Mouse (Mus musculus) liver, embryonic 14.5 days (tissue): ENCODE results near the gene Glt6d1. TPM values are rescaled to one million over a fixed set of nuclear protein-coding genes. Genes with fewer than 3 reads are reported as not detected.

Experiments
- ATAC-seq: fragments of 200-750 bp; cut with Nextera tagmentation; 2 replicates; pipeline ENCODE4 v1.8.0; 2017; ENCODE audit warnings: moderate number of reproducible peaks, mild to moderate bottlenecking, moderate library complexity; ENCODE audit not compliant: insufficient read depth
- DNase-seq, 3 experiments: peaks; one replicate each; pipeline ENCODE4 v3.0.0-alpha.2; 2012 to 2013; ENCODE audit warnings: low read depth in 3 of 3, low spot score in 3 of 3
- H3K27ac ChIP-seq: fragments of 300-500 bp; sonication (generic); 2 replicates; pipeline ENCODE4 v1.5.1; 2014; ENCODE audit warnings: moderate library complexity, mild to moderate bottlenecking, control low read depth, inconsistent platforms
- H3K27me3 ChIP-seq: fragments of 300-500 bp; sonication (generic); 2 replicates; pipeline ENCODE4 v1.6.1; 2014; ENCODE audit warnings: mild to moderate bottlenecking, low read length, moderate library complexity; ENCODE audit not compliant: control insufficient read depth, insufficient read depth
- H3K36me3 ChIP-seq: fragments of 300-500 bp; sonication (generic); replicated peaks from 2 replicates; pipeline ENCODE4 v1.6.1; 2014; ENCODE audit warnings: low read depth; ENCODE audit not compliant: control insufficient read depth, insufficient read depth
- H3K4me1 ChIP-seq, 2 experiments: fragments of 200-500 bp in 1 of 2; fragments of 300-500 bp in 1 of 2; sonication (generic) in 1 of 2; replicated peaks; 2 replicates each; pipeline ENCODE4 v1.6.1; 2012 to 2014; ENCODE audit warnings: antibody characterized with exemption in 1 of 2, inconsistent platforms in 1 of 2, low read length in 1 of 2; ENCODE audit not compliant: control insufficient read depth in 2 of 2, insufficient read depth in 2 of 2
- H3K4me2 ChIP-seq: fragments of 300-500 bp; sonication (generic); 2 replicates; pipeline ENCODE4 v1.6.1; 2014; ENCODE audit warnings: low read depth, mild to moderate bottlenecking, control low read depth, moderate library complexity
- H3K4me3 ChIP-seq, 2 experiments: fragments of 200-500 bp in 1 of 2; fragments of 300-500 bp in 1 of 2; sonication (generic) in 1 of 2; 2 replicates each; pipeline ENCODE4 v1.5.1; 2012 to 2014; ENCODE audit warnings: low read depth in 2 of 2, low read length in 2 of 2, mild to moderate bottlenecking in 2 of 2, control low read depth in 1 of 2, inconsistent platforms in 1 of 2, moderate library complexity in 1 of 2; ENCODE audit not compliant: insufficient read depth in 1 of 2
- H3K9ac ChIP-seq: fragments of 300-500 bp; sonication (generic); replicated peaks from 2 replicates; pipeline ENCODE4 v1.6.1; 2014; ENCODE audit warnings: mild to moderate bottlenecking, control low read depth, moderate library complexity
- H3K9me3 ChIP-seq: fragments of 300-500 bp; sonication (generic); 2 replicates; pipeline ENCODE4 v1.6.1; 2016; ENCODE audit warnings: low read length, mixed read lengths; ENCODE audit not compliant: control insufficient read depth
- CTCF ChIP-seq: IDR thresholded peaks from 2 replicates; pipeline ENCODE4 v1.5.1; 2016; ENCODE audit warnings: antibody characterized with exemption, low read depth, control low read depth
- EP300 ChIP-seq: IDR thresholded peaks from 2 replicates; pipeline ENCODE4 v1.6.1; 2016; ENCODE audit warnings: antibody characterized with exemption, low read depth
- WGBS: fragments of 180-500 bp; shearing (Covaris S2); extraction: QIAGEN DNeasy Blood & Tissue Kit; methylation state at CpG from one replicate; pipeline ENCODE4 v1.1.7; 2014; ENCODE audit not compliant: insufficient replicate concordance; 5-methylcytosine and 5-hydroxymethylcytosine counted together
- polyA plus RNA-seq, 2 experiments: library from polyadenylated mRNA; depleted of rRNA in 1 of 2; stranded (reverse) in 1 of 2; unstranded in 1 of 2; fragments of >200 nt; fragmentation: Nextera tagmentation in 1 of 2; extraction: Ambion mirVana in 1 of 2; gene quantifications; 2 replicates each; pipeline versions ENCODE4 v1.2.1 to v1.2.3; 2012 to 2014

The Glt6d1 gene
- polyA plus RNA-seq, 2 experiments = not detected

DNA sequence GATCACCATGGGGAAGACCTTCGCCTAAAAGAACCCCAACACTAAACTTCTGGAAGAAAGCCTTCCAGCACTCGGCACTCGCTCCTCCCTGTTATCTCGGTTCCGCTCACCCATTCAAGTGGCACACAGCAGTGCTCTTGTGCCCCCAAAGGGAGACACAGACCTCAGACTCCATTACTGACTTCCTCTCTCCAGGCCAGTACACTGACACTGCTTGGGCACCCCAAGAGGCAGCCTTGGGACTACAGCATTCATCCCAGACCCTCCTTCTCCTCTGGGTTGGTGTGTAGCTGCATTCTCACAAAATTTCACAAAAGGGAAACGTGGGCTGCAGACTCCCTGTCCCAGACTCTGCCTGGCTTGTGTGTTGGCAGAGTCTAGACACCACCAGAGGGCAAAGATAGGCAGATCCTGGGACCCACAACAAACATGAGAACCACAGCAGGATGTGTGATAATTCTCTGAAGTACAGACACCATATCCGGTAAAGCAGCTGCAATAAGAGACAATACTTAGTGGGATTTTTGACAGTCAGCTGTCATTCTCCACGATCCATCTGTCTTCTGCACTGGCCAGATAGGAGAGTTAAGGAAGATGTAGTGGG is 12.8 kb upstream of the Glt6d1 start:
- 42% methylated on average over 8 of the region's 8 CpGs for WGBS
- ATAC-seq (no peak), DNase-seq (no peak)
- Histone ChIP-seq H3K4me3 (no peak overlapping the region), H3K27me3 (no peaks in the 10 kb centered on the region), H3K9me3 (no peaks in the 10 kb centered on the region), H3K4me1 (no peaks in the 10 kb centered on the region), H3K4me2 (no peak overlapping the region), H3K9ac (no peak overlapping the region), H3K27ac (no peak overlapping the region), H3K36me3 (no peaks in the 10 kb centered on the region)
- TF ChIP-seq EP300 (no peak), CTCF (no peak)

DNA sequence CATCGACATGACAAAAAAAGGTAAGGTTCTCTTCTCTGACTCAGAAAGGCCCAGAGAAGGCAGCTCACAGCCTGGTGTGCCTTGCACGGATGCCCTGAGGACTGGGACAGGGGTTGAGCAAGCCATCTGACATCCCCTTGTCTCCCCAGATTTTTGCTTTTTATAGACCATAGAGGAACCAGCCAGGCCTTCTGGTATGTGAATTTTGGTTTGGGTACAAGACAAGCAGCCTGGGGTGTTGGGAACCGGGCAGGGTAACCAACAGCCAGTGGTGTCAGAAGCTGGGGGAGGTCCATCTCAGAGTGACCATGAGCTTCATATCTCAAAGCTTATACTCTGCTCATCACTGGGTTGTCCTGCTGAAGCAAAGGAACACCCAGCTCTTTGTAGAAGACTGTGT is 9.1 kb upstream of the Glt6d1 start:
- Histone ChIP-seq H3K36me3 (no peaks in the 10 kb centered on the region), H3K27me3 (no peaks in the 10 kb centered on the region), H3K4me1 (no peaks in the 10 kb centered on the region), H3K9me3 (no peaks in the 10 kb centered on the region), H3K4me2 (no peak overlapping the region), H3K27ac (no peak overlapping the region), H3K4me3 (no peak overlapping the region), H3K9ac (no peak overlapping the region)
- TF ChIP-seq CTCF = no peak
- TF ChIP-seq EP300 = no peak
- 52% methylated on average over 3 of the region's 3 CpGs for WGBS
- ATAC-seq (no peak), DNase-seq (no peak)

DNA sequence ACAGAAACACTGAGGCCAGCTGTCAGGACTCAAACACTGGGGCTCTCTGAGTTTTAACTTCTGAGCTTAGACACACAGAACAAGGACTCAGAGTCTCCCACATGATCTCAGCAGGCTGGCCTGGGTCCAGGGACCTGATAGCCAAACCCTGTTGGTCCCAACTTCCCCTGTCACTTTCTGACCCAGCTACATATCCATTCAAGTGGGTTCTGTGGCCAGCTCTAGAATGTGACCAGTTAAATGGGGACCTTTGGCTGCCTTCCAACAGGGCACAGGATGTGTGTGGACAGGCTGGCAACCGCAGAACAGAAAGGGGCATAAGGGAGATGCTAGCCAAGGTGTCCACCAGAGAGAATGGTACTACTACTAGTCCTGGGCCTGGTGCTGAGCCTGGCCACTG is 7.2 kb upstream of the Glt6d1 start, which contains the start of gene Lcn9:
TSS of gene Lcn9 (plus strand) at position 348 of the 400 bp plus-strand sequence.
- Histone ChIP-seq H3K27ac (no peak within 1 kb of the TSS), H3K4me3 (no peak within 1 kb of the TSS), H3K9ac (no peak within 1 kb of the TSS), H3K36me3 (no peaks in the 10 kb centered on the region), H3K4me2 (no peak within 1 kb of the TSS), H3K4me1 (no peaks in the 10 kb centered on the region), H3K9me3 (no peaks in the 10 kb centered on the region), H3K27me3 (no peaks in the 10 kb centered on the region)
- 74% methylated on average over 1 of the region's 1 CpGs for WGBS
- ATAC-seq (no peak), DNase-seq (no peak)
- no peak for TF ChIP-seq CTCF
- TF ChIP-seq EP300 = no peak

DNA sequence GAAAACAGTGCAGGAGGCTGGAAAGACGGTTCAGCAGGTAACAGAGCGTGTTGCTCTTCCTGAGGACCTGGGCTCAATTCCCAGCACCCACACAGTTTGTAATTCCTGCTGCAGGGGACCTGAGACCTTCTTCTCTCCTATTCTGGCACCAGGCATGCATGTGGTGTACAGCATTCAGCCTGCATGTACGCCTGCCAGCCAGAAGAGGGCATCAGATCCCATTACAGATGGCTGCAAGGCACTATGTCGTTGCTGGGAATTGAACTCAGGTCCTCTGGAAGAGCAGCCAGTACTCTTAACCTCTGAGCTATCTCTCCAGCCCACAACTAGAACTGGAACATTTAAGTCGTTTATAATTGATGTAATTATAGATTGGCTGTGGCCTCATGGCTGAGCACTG is 2.3 kb downstream of the Glt6d1 start:
- Histone ChIP-seq H3K9ac (no peak overlapping the region), H3K27ac (no peak overlapping the region), H3K4me2 (no peak overlapping the region), H3K4me1 (no peaks in the 10 kb centered on the region), H3K9me3 (no peaks in the 10 kb centered on the region), H3K27me3 (no peaks in the 10 kb centered on the region), H3K4me3 (no peak overlapping the region), H3K36me3 (no peaks in the 10 kb centered on the region)
- WGBS = 55% methylated on average over 5 of the region's 5 CpGs
- DNase-seq = no peak
- peak; percentile 55 for TF ChIP-seq CTCF
- no peak for TF ChIP-seq EP300
- no peak for ATAC-seq

DNA sequence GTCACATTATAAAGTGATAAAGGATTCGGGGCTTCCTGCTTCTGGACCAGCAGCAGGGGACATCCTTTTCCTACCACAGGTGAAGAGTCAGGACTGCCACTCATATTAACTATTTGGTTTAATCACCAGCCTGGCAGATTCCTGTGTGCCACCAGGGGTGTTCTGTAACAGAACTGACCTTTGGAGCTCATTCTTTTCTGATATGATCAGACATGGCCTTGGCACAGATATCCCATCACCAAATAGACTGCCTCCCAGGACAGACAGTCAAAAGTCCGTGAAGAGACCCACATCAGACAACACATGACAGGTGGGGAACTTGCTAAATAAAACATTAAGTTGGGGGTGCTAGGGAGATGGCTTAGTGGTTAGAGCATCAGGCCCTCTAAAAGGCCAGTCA is 3.9 kb downstream of the Glt6d1 start:
- Histone ChIP-seq H3K4me2 (no peak overlapping the region), H3K27ac (no peak overlapping the region), H3K27me3 (no peaks in the 10 kb centered on the region), H3K9me3 (no peaks in the 10 kb centered on the region), H3K4me1 (no peaks in the 10 kb centered on the region), H3K36me3 (no peaks in the 10 kb centered on the region), H3K9ac (no peak overlapping the region), H3K4me3 (no peak overlapping the region)
- DNase-seq = no peak
- no peak for ATAC-seq
- 45% methylated on average over 2 of the region's 2 CpGs for WGBS
- no peak for TF ChIP-seq CTCF
- TF ChIP-seq EP300 = no peak
